Mouse (Mus musculus): ENCODE data around the gene Mov10l1. TPM values are rescaled to one million over a fixed set of nuclear protein-coding genes. Genes with fewer than 3 reads are reported as not detected.

The Mov10l1 gene
- polyA plus RNA-seq, 1 experiment from 2014 or later: not detected

DNA sequence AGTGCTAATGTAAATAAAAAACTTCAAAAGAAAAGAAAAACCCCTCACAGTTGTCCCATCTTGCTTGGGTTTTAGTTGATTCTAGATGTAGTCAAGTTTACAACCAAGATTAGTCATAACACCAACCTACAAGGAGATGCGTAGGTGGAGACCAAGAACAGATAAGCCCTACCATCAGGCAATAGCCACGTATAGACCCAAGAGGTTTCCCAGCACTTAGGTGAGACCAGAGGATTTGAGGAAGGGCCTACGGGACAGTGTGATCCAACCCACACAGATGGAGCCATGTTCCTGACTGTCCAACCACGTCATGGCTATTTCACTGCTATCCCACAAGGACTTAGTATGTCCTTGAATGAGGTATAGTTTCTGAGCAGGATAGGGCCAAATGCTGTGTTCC, 10.4 kb upstream of the Mov10l1 start:
- Histone ChIP-seq H3K9me3 (no peaks in the 10 kb centered on the region), H3K4me3 (replicated peaks) (no peak overlapping the region), H3K36me3 (no peaks in the 10 kb centered on the region), H3K4me1 (replicated peaks) (no peaks in the 10 kb centered on the region), H3K27me3 (no peaks in the 10 kb centered on the region; the same call in 1 of the 2 replicates), H3K4me2 (replicated peaks) (no peak overlapping the region), H3K9ac (replicated peaks) (no peak overlapping the region), H3K27ac (no peak overlapping the region)
- no peak for ATAC-seq
- WGBS: 93% methylated on average over 4 of the region's 4 CpGs

DNA sequence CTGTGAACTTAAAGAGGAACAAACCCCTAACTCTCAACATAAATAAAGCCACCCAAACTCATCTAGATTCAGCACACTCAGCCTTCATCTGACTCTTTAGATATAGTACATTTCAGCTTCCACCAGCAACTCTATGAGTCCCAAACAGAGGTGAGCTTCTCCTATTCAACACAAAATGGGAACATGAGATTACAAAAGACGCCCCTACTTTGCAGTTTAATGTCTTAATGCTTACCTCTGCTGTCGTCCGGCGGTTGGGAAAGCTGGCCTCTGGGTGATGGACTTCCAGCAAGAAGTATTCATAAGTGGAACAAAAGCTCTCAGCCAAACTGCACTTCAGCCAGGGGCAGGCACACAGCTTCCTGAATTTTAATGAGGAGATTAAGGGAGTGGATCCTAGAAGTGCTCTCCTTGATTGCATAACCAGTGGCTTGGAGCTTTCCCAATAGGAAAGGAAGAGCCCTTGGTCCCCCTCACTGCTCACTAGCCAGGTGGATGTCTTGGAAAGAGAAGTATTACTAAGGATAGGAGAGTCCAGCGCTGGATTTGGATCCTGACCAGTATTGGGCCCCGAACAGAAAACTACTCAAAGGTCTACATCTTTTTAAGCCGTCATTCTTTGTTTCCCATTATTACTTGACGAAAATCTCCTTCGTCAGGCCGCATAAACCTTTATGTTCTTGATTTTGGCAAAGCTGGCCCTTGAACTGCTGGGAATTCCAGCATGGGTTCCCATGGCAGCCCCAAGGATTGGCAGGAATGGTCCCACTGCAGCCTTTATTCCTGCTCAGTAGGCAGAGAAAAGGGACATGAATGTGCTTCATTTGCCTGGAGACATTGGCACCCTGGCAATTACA, 4.2 kb upstream of the Mov10l1 start, which contains the start of gene Mlc1:
Mlc1 (minus strand) TSS at position 727 of the 857 bp plus-strand sequence.
- peak; percentile 93 for ATAC-seq
- Histone ChIP-seq H3K9me3 (no peaks in the 10 kb centered on the region; the same call in 1 of the 2 replicates), H3K27me3 (peaks cover 2% of the 10 kb centered on the region), H3K4me1 (replicated peaks) (peaks cover 17% of the 10 kb centered on the region), H3K9ac (replicated peaks) (no peak within 1 kb of the TSS), H3K4me2 (replicated peaks) (peak within 1 kb of the TSS; percentile 26), H3K36me3 (no peaks in the 10 kb centered on the region), H3K27ac (peak within 1 kb of the TSS; percentile 76), H3K4me3 (replicated peaks) (0 out of 2 replicates have a peak within 1 kb of the TSS, but pooled peaks have one; percentile 4)
- 7% methylated on average over 10 of the region's 10 CpGs for WGBS

DNA sequence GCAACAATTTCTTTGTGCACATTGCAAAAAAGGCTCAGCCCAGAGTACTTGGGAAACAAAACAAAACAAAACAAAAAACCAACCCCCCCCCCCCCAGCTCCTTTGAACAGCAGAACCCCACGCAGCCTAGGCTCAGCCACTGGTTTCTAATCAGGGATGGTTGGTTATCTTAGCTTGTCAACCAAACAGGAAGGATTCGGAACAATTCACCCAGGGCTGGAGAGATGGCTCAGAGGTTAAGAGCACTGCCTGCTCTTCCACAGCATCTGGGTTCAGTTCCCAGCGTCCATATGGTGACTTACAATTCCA, 3.6 kb upstream of the Mov10l1 start:
- Histone ChIP-seq H3K4me1 (replicated peaks) (peaks cover 17% of the 10 kb centered on the region), H3K27me3 (peaks cover 2% of the 10 kb centered on the region), H3K4me3 (replicated peaks) (no peak overlapping the region), H3K27ac (peak overlapping the region; percentile 76), H3K4me2 (replicated peaks) (no peak overlapping the region), H3K9ac (replicated peaks) (no peak overlapping the region), H3K9me3 (no peaks in the 10 kb centered on the region; the same call in 1 of the 2 replicates), H3K36me3 (no peaks in the 10 kb centered on the region)
- ATAC-seq: peak; percentile 90
- 6% methylated on average over 3 of the region's 3 CpGs for WGBS

DNA sequence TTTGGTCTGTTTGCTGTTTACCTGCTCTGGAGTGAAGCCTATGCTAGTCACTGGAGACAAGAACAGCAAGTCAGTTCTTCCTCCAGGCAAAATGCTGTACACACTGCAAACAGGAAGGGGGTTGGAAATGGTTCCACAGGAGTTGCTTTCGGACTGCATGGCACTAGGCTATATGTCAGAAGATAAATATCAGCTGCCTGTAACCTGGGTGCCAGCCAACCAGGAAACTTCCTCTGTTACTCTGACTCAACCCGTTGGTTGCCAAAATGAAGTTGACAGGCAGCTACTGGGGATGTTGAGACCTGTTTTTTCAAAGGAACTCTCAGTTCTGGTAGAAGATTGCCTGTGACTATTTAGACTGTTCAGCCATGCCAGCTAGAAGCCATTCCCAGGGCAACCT, 6.5 kb downstream of the Mov10l1 start:
- no peaks in the 10 kb centered on the region for H3K9me3 ChIP-seq
- H3K27ac ChIP-seq: no peak overlapping the region
- no peak overlapping the region for H3K4me3 ChIP-seq (replicated peaks)
- no peaks in the 10 kb centered on the region for H3K4me1 ChIP-seq (replicated peaks)
- 91% methylated on average over 2 of the region's 2 CpGs for WGBS
- H3K4me2 ChIP-seq (replicated peaks): no peak overlapping the region
- no peak overlapping the region for H3K9ac ChIP-seq (replicated peaks)
- no peaks in the 10 kb centered on the region for H3K27me3 ChIP-seq
- H3K36me3 ChIP-seq: no peaks in the 10 kb centered on the region
- no peak for ATAC-seq

DNA sequence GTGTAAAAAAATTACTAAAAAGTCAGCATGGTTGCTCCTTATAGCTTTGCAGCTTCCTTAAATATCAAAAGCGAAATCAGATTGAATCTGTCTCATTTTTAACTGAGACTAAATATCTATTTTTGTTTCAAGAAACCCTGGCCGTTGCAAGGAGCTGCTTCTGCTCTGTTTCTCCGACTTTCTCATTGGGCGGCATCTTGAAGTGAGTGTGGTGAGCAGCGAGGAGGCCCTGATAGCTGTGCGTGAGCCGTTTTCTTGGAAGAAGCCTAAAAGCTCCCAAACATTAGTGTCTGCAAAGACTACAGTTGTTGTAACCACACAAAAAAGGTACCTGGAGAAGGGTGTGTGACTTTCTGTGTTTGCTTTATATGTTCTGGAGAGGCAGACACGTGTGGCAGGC, 15.9 kb downstream of the Mov10l1 start:
- Histone ChIP-seq H3K27ac (no peak overlapping the region), H3K4me2 (replicated peaks) (no peak overlapping the region), H3K9ac (replicated peaks) (no peak overlapping the region), H3K36me3 (no peaks in the 10 kb centered on the region), H3K27me3 (no peaks in the 10 kb centered on the region), H3K4me3 (replicated peaks) (no peak overlapping the region), H3K4me1 (replicated peaks) (no peaks in the 10 kb centered on the region), H3K9me3 (no peaks in the 10 kb centered on the region)
- ATAC-seq: no peak
- 76% methylated on average over 8 of the region's 8 CpGs for WGBS

DNA sequence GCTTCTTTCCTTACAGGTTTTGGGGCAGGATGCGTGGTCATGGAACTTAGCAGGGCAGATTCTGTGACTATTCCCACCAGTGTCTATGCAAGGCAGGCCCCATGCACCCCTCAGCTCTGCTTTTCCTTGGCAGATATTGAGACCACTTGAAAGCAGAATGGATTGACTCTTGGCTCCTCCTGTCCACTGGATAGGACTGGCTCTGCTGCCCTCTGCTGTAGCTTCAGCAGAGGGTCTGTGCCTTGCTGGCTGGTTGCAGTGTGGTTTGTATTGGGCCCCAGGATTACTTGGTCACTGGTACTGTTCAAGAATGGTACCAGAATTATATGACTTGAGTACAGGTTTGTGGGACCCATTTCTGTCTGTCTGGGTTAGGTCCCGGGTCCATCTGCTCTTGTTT, 16.4 kb downstream of the Mov10l1 start:
- Histone ChIP-seq H3K4me1 (replicated peaks) (no peaks in the 10 kb centered on the region), H3K36me3 (no peaks in the 10 kb centered on the region), H3K27ac (no peak overlapping the region), H3K9ac (replicated peaks) (no peak overlapping the region), H3K4me2 (replicated peaks) (no peak overlapping the region), H3K27me3 (no peaks in the 10 kb centered on the region), H3K4me3 (replicated peaks) (no peak overlapping the region), H3K9me3 (no peaks in the 10 kb centered on the region)
- no peak for ATAC-seq
- WGBS: 72% methylated on average over 2 of the region's 2 CpGs

DNA sequence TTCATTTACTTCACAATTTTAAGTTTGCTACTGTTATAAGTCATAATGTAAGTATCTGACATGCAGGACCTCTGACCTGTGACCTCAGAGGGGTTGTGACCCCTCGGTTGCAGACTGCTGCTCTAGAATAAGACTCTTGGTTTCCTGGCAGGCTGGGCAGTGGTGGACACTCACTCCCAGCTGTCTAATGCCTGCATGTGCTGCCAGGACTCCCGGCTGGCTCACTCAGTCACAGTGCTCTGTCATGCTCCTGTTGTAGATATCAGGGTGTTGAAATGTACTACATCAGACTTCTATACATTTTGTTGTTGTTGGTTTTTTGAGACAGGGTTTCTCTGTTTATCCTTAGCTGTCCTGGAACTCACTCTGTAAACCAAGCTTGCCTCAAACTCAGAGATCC, 17.7 kb downstream of the Mov10l1 start:
- no peak overlapping the region for H3K9ac ChIP-seq (replicated peaks)
- H3K27ac ChIP-seq: no peak overlapping the region
- H3K4me3 ChIP-seq (replicated peaks): no peak overlapping the region
- ATAC-seq: no peak
- H3K4me2 ChIP-seq (replicated peaks): no peak overlapping the region
- H3K4me1 ChIP-seq (replicated peaks): no peaks in the 10 kb centered on the region
- no peaks in the 10 kb centered on the region for H3K27me3 ChIP-seq
- WGBS: 67% methylated on average over 2 of the region's 2 CpGs
- no peaks in the 10 kb centered on the region for H3K9me3 ChIP-seq
- H3K36me3 ChIP-seq: no peaks in the 10 kb centered on the region

DNA sequence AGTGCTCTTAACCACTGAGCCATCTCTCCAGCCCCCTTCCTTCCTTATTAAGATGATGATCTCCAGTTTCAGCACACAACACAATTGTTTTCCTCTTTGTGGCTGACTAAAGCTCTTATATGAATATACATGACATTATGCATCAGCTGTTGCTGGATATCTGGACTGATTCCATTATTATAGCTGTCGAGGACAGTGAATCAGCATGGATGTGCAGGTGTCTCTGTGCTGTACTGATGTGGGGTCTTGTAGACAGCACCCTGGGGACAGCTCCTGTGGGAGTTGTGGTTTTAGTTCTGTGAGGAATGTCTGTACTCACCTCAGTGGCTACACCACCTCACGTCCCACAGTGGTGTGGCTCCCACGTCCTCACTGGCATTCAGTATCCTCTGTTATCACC, 18.5 kb downstream of the Mov10l1 start:
- WGBS: 78% methylated on average over 3 of the region's 3 CpGs
- no peak for ATAC-seq

DNA sequence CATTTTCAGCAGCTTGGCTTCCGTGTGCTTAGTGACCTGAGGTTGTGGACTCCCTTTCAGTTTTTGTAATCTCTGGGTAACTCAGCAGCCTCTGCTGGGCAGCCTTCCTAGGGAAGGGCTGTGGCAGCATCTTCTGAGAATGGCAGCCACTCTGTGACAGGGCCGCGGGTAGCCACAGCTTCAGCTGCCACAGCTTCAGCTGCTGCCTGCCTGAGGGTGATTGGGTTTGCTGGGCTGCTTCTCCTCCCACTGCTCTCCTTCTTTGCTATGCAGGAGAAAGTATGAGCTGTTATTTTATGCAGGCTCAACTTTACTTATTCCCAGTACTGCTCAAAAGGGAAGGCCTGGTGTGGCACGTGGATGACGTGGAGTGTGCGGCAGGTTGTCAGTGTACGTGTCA, 24.3 kb downstream of the Mov10l1 start:
- no peak for ATAC-seq
- no peaks in the 10 kb centered on the region for H3K4me1 ChIP-seq (replicated peaks)
- no peaks in the 10 kb centered on the region for H3K9me3 ChIP-seq
- H3K4me3 ChIP-seq (replicated peaks): no peak overlapping the region
- no peaks in the 10 kb centered on the region for H3K27me3 ChIP-seq
- no peak overlapping the region for H3K4me2 ChIP-seq (replicated peaks)
- no peaks in the 10 kb centered on the region for H3K36me3 ChIP-seq
- H3K27ac ChIP-seq: no peak overlapping the region
- H3K9ac ChIP-seq (replicated peaks): no peak overlapping the region
- 89% methylated on average over 7 of the region's 7 CpGs for WGBS

More for the DNA sequence above, 18.5 kb downstream of the Mov10l1 start:
- Histone ChIP-seq H3K9ac (replicated peaks) (no peak overlapping the region), H3K4me2 (replicated peaks) (no peak overlapping the region), H3K27ac (no peak overlapping the region), H3K4me1 (replicated peaks) (no peaks in the 10 kb centered on the region), H3K4me3 (replicated peaks) (no peak overlapping the region), H3K27me3 (no peaks in the 10 kb centered on the region), H3K9me3 (no peaks in the 10 kb centered on the region), H3K36me3 (no peaks in the 10 kb centered on the region)

DNA sequence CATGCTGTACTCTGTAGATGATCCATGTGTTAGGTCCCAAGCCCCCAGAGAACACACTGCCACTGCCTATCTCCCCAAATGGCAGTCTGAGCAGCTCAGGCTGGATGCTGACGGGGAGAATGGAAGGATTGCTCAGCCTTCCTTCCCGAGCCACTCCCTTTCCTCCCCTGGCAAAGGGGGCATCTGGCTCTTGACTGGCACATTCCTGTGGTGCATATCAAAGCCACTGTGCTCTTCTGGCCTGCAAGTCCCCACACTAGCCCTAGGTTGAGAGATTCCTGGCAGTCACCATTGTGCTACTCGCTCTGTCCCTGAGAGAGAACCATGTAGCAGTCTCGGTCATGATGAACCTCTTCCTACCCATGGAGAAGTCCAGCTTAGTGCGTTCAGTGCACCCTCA, 25.1 kb downstream of the Mov10l1 start:
- no peaks in the 10 kb centered on the region for H3K36me3 ChIP-seq
- H3K9ac ChIP-seq (replicated peaks): no peak overlapping the region
- 86% methylated on average over 5 of the region's 5 CpGs for WGBS
- H3K27ac ChIP-seq: no peak overlapping the region
- no peaks in the 10 kb centered on the region for H3K27me3 ChIP-seq
- H3K4me3 ChIP-seq (replicated peaks): no peak overlapping the region
- no peak for ATAC-seq
- no peak overlapping the region for H3K4me2 ChIP-seq (replicated peaks)
- no peaks in the 10 kb centered on the region for H3K4me1 ChIP-seq (replicated peaks)
- no peaks in the 10 kb centered on the region for H3K9me3 ChIP-seq

DNA sequence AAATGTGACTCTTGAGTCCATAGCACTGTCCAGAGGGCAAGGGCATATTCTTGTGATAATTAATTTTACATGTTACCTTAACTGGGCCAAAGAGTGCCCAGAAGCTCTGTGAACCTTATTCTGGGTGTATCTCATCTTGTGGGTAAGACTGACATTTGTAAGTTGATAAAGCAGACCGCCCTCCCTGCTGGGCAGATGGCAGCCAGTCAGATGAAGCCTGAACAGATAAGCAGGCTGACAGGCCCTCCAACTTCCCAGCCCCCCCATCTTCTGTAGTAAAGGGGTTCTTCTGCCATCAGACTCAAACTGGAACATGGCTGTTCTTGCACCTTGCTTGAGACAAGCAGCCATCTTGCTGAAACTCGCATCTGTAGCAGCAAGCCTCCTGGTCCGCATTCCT, 34.0 kb downstream of the Mov10l1 start:
- Histone ChIP-seq H3K4me3 (replicated peaks) (no peak overlapping the region), H3K9ac (replicated peaks) (no peak overlapping the region), H3K4me1 (replicated peaks) (no peaks in the 10 kb centered on the region), H3K4me2 (replicated peaks) (no peak overlapping the region), H3K27me3 (no peaks in the 10 kb centered on the region), H3K36me3 (no peaks in the 10 kb centered on the region), H3K9me3 (no peaks in the 10 kb centered on the region), H3K27ac (no peak overlapping the region)
- no peak for ATAC-seq
- 84% methylated on average over 3 of the region's 3 CpGs for WGBS

DNA sequence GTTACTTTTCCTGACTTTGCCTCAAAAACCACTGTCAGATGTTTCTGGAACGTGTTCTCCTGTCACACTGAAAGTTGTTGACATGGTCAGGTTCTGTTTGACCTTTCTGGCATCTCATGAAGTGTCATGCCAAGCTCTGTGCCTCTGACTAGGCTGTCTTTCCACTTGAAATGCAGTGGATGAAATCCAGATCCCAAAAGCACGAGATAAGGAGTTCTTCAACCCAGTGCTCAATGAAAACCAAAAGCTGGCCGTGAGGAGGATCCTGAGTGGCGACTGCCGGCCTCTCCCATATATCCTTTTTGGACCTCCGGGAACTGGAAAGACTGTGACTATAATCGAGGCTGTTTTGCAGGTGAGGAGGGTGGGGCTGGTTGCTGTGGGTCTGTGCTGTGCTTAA, 37.4 kb downstream of the Mov10l1 start:
- Histone ChIP-seq H3K9me3 (no peaks in the 10 kb centered on the region), H3K36me3 (no peaks in the 10 kb centered on the region), H3K27ac (no peak overlapping the region), H3K27me3 (no peaks in the 10 kb centered on the region), H3K4me3 (replicated peaks) (no peak overlapping the region), H3K4me1 (replicated peaks) (no peaks in the 10 kb centered on the region), H3K4me2 (replicated peaks) (no peak overlapping the region), H3K9ac (replicated peaks) (no peak overlapping the region)
- 83% methylated on average over 7 of the region's 7 CpGs for WGBS
- ATAC-seq: no peak

DNA sequence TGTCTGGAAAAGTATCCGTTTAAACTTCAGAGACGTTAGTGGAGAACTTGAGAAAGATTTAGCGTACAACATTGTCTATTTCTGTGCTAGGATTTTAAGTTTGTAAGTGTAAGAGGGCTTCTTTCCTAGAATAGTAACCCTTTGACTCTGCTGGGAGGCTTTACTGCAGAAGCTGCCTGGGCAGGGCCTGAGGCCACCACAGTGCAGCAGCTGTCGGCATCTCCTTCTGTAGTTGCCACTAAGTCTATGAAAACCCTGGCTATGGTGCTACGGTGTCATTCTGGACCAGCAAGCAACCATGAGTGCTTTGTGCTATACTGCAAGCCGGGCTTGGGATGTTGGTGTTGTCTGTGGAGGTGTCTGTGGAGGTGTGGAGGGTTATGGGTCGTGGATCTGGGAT, 37.8 kb downstream of the Mov10l1 start:
- no peak overlapping the region for H3K4me3 ChIP-seq (replicated peaks)
- H3K4me2 ChIP-seq (replicated peaks): no peak overlapping the region
- no peaks in the 10 kb centered on the region for H3K9me3 ChIP-seq
- no peak for ATAC-seq
- no peaks in the 10 kb centered on the region for H3K36me3 ChIP-seq
- no peaks in the 10 kb centered on the region for H3K27me3 ChIP-seq
- WGBS: 85% methylated on average over 7 of the region's 7 CpGs
- no peaks in the 10 kb centered on the region for H3K4me1 ChIP-seq (replicated peaks)
- H3K27ac ChIP-seq: no peak overlapping the region
- no peak overlapping the region for H3K9ac ChIP-seq (replicated peaks)
